Mouse (Mus musculus) forebrain, embryonic 10.5 days (tissue): ENCODE measurements around the gene Actb. TPM values are rescaled to one million over a fixed set of nuclear protein-coding genes. Genes with fewer than 3 reads are reported as not detected.
"Not testable (repeated sequence)": the region's sequence is repeated elsewhere in the genome, so short reads cannot be mapped to it uniquely, and the experiment has no call there.

Experiments
- DNase-seq: peaks from one replicate; pipeline ENCODE4 v3.0.0-alpha.2; 2017; ENCODE audit warnings: low spot score; ENCODE audit errors: extremely low spot score
- H3K27ac ChIP-seq: fragments of 300-500 bp; sonication (generic); 2 replicates; pipeline ENCODE4 v1.5.1; 2016; ENCODE audit warnings: mild to moderate bottlenecking
- H3K27me3 ChIP-seq: fragments of 300-500 bp; sonication (generic); 2 replicates; pipeline ENCODE4 v1.6.1; 2016; ENCODE audit warnings: mild to moderate bottlenecking; ENCODE audit not compliant: poor library complexity, severe bottlenecking
- H3K36me3 ChIP-seq: fragments of 300-500 bp; sonication (generic); replicated peaks from 2 replicates; pipeline ENCODE4 v1.6.1; 2016; ENCODE audit warnings: mild to moderate bottlenecking, moderate library complexity
- H3K4me1 ChIP-seq: fragments of 300-500 bp; sonication (generic); 2 replicates; pipeline ENCODE4 v1.6.1; 2016
- H3K4me3 ChIP-seq: fragments of 300-500 bp; sonication (generic); 2 replicates; pipeline ENCODE4 v1.5.1; 2016; ENCODE audit warnings: mild to moderate bottlenecking, moderate library complexity
- H3K9me3 ChIP-seq: fragments of 300-500 bp; sonication (generic); 2 replicates; pipeline ENCODE4 v1.6.1; 2016; ENCODE audit warnings: mild to moderate bottlenecking, moderate library complexity
- WGBS: fragments of 180-500 bp; shearing (Covaris S2); methylation state at CpG from one replicate; pipeline ENCODE4 v1.1.7; 2016; 5-methylcytosine and 5-hydroxymethylcytosine counted together
- polyA plus RNA-seq: library from polyadenylated mRNA; unstranded; fragments of >200 nt; fragmentation: Nextera tagmentation; extraction: Ambion mirVana; gene quantifications from 2 replicates; pipeline ENCODE4 v1.2.1, GENCODE M21; 2016

The Actb gene
- polyA plus RNA-seq, 1 experiment from 2014 or later = 12,868 TPM

- Histone ChIP-seq H3K4me3 (peak overlapping the region; percentile 81; the same call in 1 of the 2 replicates), H3K27me3 (no peaks in the 10 kb centered on the region), H3K27ac (no peak overlapping the region), H3K4me1 (peaks cover 36% of the 10 kb centered on the region), H3K9me3 (no peaks in the 10 kb centered on the region), H3K36me3 (peaks cover 36% of the 10 kb centered on the region)
- 90% methylated on average over 10 of the region's 10 CpGs for WGBS
- no peak for DNase-seq
These were observed 10.4 kb downstream of the Actb start for GRCm38 (mm10) chr5:142896192-142896591.

- H3K27me3 ChIP-seq = no peaks in the 10 kb centered on the region
- peak within 1 kb of the TSS; percentile 90 for H3K27ac ChIP-seq
- H3K4me1 ChIP-seq = peaks cover 36% of the 10 kb centered on the region
- no peaks in the 10 kb centered on the region for H3K9me3 ChIP-seq
- H3K36me3 ChIP-seq = peaks cover 31% of the 10 kb centered on the region
- DNase-seq = peak; percentile 92
- H3K4me3 ChIP-seq = peak within 1 kb of the TSS; percentile 81
- under 1% methylated on average over 40 of the region's 40 CpGs for WGBS
These were observed 11.5 kb downstream of the Actb start, which contains the start of gene Fbxl18 for GRCm38 (mm10) chr5:142894918-142895613. TSS of gene Fbxl18 (minus strand) at chr5:142895421.

GRCm38 (mm10) chr5:142891396-142891795 lies 15.2 kb downstream of the Actb start:
- DNase-seq = no peak
- 88% methylated on average over 6 of the region's 6 CpGs for WGBS
- H3K36me3 ChIP-seq = peaks cover 28% of the 10 kb centered on the region

GRCm38 (mm10) chr5:142887533-142887932 lies 19.0 kb downstream of the Actb start:
- DNase-seq, H3K9me3 ChIP-seq, H3K4me1 ChIP-seq, H3K4me3 ChIP-seq, H3K27ac ChIP-seq, H3K27me3 ChIP-seq: not testable (repeated sequence)
- peaks cover 66% of the 10 kb centered on the region for H3K36me3 ChIP-seq
- 89% methylated on average over 3 of the region's 3 CpGs for WGBS

More at GRCm38 (mm10) chr5:142891396-142891795, 15.2 kb downstream of the Actb start:
- H3K4me1 ChIP-seq = peaks cover 36% of the 10 kb centered on the region
- no peak overlapping the region for H3K4me3 ChIP-seq
- H3K27me3 ChIP-seq = no peaks in the 10 kb centered on the region
- no peak overlapping the region for H3K27ac ChIP-seq
- H3K9me3 ChIP-seq = no peaks in the 10 kb centered on the region

GRCm38 (mm10) chr5:142886761-142887160 lies 19.8 kb downstream of the Actb start:
- peaks cover 7% of the 10 kb centered on the region for H3K4me1 ChIP-seq
- no peaks in the 10 kb centered on the region for H3K9me3 ChIP-seq
- no peak for DNase-seq
- no peak overlapping the region for H3K27ac ChIP-seq
- peaks cover 74% of the 10 kb centered on the region for H3K36me3 ChIP-seq
- WGBS = 95% methylated on average over 20 of the region's 20 CpGs
- H3K27me3 ChIP-seq = no peaks in the 10 kb centered on the region
- no peak overlapping the region for H3K4me3 ChIP-seq

- no peak overlapping the region for H3K27ac ChIP-seq
- no peaks in the 10 kb centered on the region for H3K9me3 ChIP-seq
- no peak for DNase-seq
- peaks cover 79% of the 10 kb centered on the region for H3K36me3 ChIP-seq
- H3K4me3 ChIP-seq = no peak overlapping the region
- H3K27me3 ChIP-seq = no peaks in the 10 kb centered on the region
- H3K4me1 ChIP-seq = peaks cover 10% of the 10 kb centered on the region
- WGBS = 97% methylated on average over 19 of the region's 19 CpGs
These were observed 20.4 kb downstream of the Actb start for GRCm38 (mm10) chr5:142886181-142886580.

- H3K9me3 ChIP-seq = no peaks in the 10 kb centered on the region
- H3K27ac ChIP-seq = no peak overlapping the region
- peaks cover 86% of the 10 kb centered on the region for H3K36me3 ChIP-seq
- WGBS = 92% methylated on average over 11 of the region's 11 CpGs
- H3K27me3 ChIP-seq = no peaks in the 10 kb centered on the region
- peaks cover 27% of the 10 kb centered on the region for H3K4me1 ChIP-seq
- no peak overlapping the region for H3K4me3 ChIP-seq
- DNase-seq = no peak
These were observed 24.1 kb downstream of the Actb start for GRCm38 (mm10) chr5:142882471-142882870.

GRCm38 (mm10) chr5:142881936-142882335 lies 24.6 kb downstream of the Actb start:
- peaks cover 88% of the 10 kb centered on the region for H3K36me3 ChIP-seq
- H3K4me3 ChIP-seq = no peak overlapping the region
- peaks cover 32% of the 10 kb centered on the region for H3K4me1 ChIP-seq
- H3K27me3 ChIP-seq = no peaks in the 10 kb centered on the region
- whole genome bisulfite sequencing = 83% methylated on average over 8 of the region's 8 CpGs
- H3K27ac ChIP-seq = peak overlapping the region; percentile 71
- no peaks in the 10 kb centered on the region for H3K9me3 ChIP-seq
- DNase-seq = no peak

- WGBS = 45% methylated on average over 13 of the region's 13 CpGs
- Histone ChIP-seq H3K4me3 (peak overlapping the region; percentile 4; the same call in 1 of the 2 replicates), H3K36me3 (peaks cover 88% of the 10 kb centered on the region), H3K9me3 (no peaks in the 10 kb centered on the region), H3K27me3 (no peaks in the 10 kb centered on the region), H3K27ac (peak overlapping the region; percentile 71), H3K4me1 (peaks cover 35% of the 10 kb centered on the region)
- DNase-seq = no peak
These were observed 25.6 kb downstream of the Actb start for GRCm38 (mm10) chr5:142880806-142881516.

GRCm38 (mm10) chr5:142880246-142880645 lies 26.3 kb downstream of the Actb start:
- Histone ChIP-seq H3K36me3 (peaks cover 88% of the 10 kb centered on the region), H3K27me3 (no peaks in the 10 kb centered on the region), H3K4me3 (no peak overlapping the region), H3K27ac (peak overlapping the region; percentile 71), H3K4me1 (peaks cover 35% of the 10 kb centered on the region), H3K9me3 (no peaks in the 10 kb centered on the region)
- WGBS = 88% methylated on average over 6 of the region's 6 CpGs
- DNase-seq = no peak

- H3K27me3 ChIP-seq = no peaks in the 10 kb centered on the region
- no peak overlapping the region for H3K4me3 ChIP-seq
- H3K36me3 ChIP-seq = peaks cover 88% of the 10 kb centered on the region
- H3K9me3 ChIP-seq = no peaks in the 10 kb centered on the region
- peaks cover 35% of the 10 kb centered on the region for H3K4me1 ChIP-seq
- WGBS = 78% methylated on average over 8 of the region's 8 CpGs
- peak overlapping the region; percentile 71 for H3K27ac ChIP-seq
- DNase-seq = peak; percentile 71
These were observed 27.0 kb downstream of the Actb start for GRCm38 (mm10) chr5:142879318-142880175.

- no peak overlapping the region for H3K27ac ChIP-seq
- H3K27me3 ChIP-seq = no peaks in the 10 kb centered on the region
- no peak for DNase-seq
- WGBS = 94% methylated on average over 15 of the region's 15 CpGs
- 0 out of 2 replicates have a peak, but pooled peaks cover 2% of the 10 kb centered on the region for H3K9me3 ChIP-seq
- peaks cover 35% of the 10 kb centered on the region for H3K4me1 ChIP-seq
- H3K36me3 ChIP-seq = peaks cover 88% of the 10 kb centered on the region
- no peak overlapping the region for H3K4me3 ChIP-seq
These were observed 28.0 kb downstream of the Actb start for GRCm38 (mm10) chr5:142878570-142878969.
